8 mouse cellular contexts compared by ENCODE assay signal in genomic region chr7:68129546-68130253, GRCm38 (mm10).
A peak's percentile ranks its signal among the peaks of the same experiment; 100 is the strongest.
DNase-seq lines count a peak whose midpoint lies in the region; ATAC-seq and TF ChIP-seq lines count a peak whose summit lies in the region.

No protein-coding gene starts in this region.

- peak overlapping the region; percentile 69 for H3K9ac ChIP-seq in ES-Bruce4 (ENCODE audit: low read depth, poor library complexity, severe bottlenecking)
- H3K9ac ChIP-seq in forebrain, embryonic 15.5 days (replicated peaks) = peak overlapping the region; percentile 70
- peak overlapping the region; percentile 39 for H3K9ac ChIP-seq in lung, embryonic 15.5 days

- WGBS in forebrain, embryonic 15.5 days = under 1% methylated on average over 19 of the region's 19 CpGs
- under 1% methylated on average over 19 of the region's 19 CpGs for WGBS in lung, embryonic 15.5 days

- TF ChIP-seq POLR2A in ES-Bruce4 (IDR thresholded peaks at IDR 0.05; ENCODE audit: insufficient read depth, low read length) = no peak

- peak overlapping the region; percentile 52 for H3K27ac ChIP-seq in ES-Bruce4 (ENCODE audit: insufficient read depth, low read length)
- H3K27ac ChIP-seq in forebrain, embryonic 15.5 days (replicated peaks) = peak overlapping the region; percentile 96
- H3K27ac ChIP-seq in lung, embryonic 15.5 days = peak overlapping the region; percentile 78

- H3K9me3 ChIP-seq in ES-Bruce4 (replicated peaks; ENCODE audit: control insufficient read depth, insufficient read depth, low read length, poor library complexity, severe bottlenecking) = no peaks in the 10 kb centered on the region
- no peaks in the 10 kb centered on the region for H3K9me3 ChIP-seq in forebrain, embryonic 15.5 days
- no peaks in the 10 kb centered on the region for H3K9me3 ChIP-seq in lung, embryonic 15.5 days

- no peak for TF ChIP-seq EP300 in ES-Bruce4 (IDR thresholded peaks at IDR 0.05; ENCODE audit: insufficient read depth, low read depth, low read length)

- peak; percentile 93 for DNase-seq in cerebellum, adult 11 months
- peak; percentile 92 to 97 for DNase-seq in heart, postnatal 36 days
- DNase-seq in layer of hippocampus, adult 8-10 months (ENCODE audit: low spot score in 2 of 2) = peak; percentile 87 to 95
- peak; percentile 74 for DNase-seq in ovary, adult 18-20 months (ENCODE audit: low spot score)
- peak; percentile 78 for DNase-seq in thymus, postnatal 0 days (ENCODE audit: low spot score)

- H3K4me3 ChIP-seq in ES-Bruce4 (ENCODE audit: low read depth, low read length) = peak overlapping the region; percentile 90
- peak overlapping the region; percentile 49 for H3K4me3 ChIP-seq in forebrain, embryonic 15.5 days
- peak overlapping the region; percentile 59 for H3K4me3 ChIP-seq in lung, embryonic 15.5 days

- intact Hi-C loops in heart, postnatal 36 days (cut with DNase I) = loop anchor here (1.0 to 5.0 kb wide), 3 partner anchors 171 to 327 kb away; no protein-coding TSS in a partner anchor

- ATAC-seq in forebrain, embryonic 15.5 days (replicated peaks) = peak; percentile 60
- peak; percentile 53; the same call in 1 of the 2 replicates for ATAC-seq in lung, embryonic 15.5 days (ENCODE audit: borderline replicate concordance, extremely low read depth, low FRiP score, low TSS enrichment)

- H3K4me1 ChIP-seq in ES-Bruce4 (ENCODE audit: control insufficient read depth, insufficient read depth, low read length) = peaks cover 4% of the 10 kb centered on the region
- peaks cover 56% of the 10 kb centered on the region for H3K4me1 ChIP-seq in forebrain, embryonic 15.5 days
- H3K4me1 ChIP-seq in lung, embryonic 15.5 days = peaks cover 51% of the 10 kb centered on the region

- no peaks in the 10 kb centered on the region for H3K36me3 ChIP-seq in ES-Bruce4 (ENCODE audit: control insufficient read depth, insufficient read depth, low read length, poor library complexity, severe bottlenecking)
- no peaks in the 10 kb centered on the region for H3K36me3 ChIP-seq in forebrain, embryonic 15.5 days
- no peaks in the 10 kb centered on the region for H3K36me3 ChIP-seq in lung, embryonic 15.5 days

- no peak for TF ChIP-seq CTCF in ES-Bruce4 (IDR thresholded peaks at IDR 0.05; ENCODE audit: low read depth, low read length)

- H3K27me3 ChIP-seq in ES-Bruce4 (ENCODE audit: control insufficient read depth, insufficient read depth, low read length, poor library complexity, severe bottlenecking) = no peaks in the 10 kb centered on the region
- no peaks in the 10 kb centered on the region for H3K27me3 ChIP-seq in forebrain, embryonic 15.5 days
- no peaks in the 10 kb centered on the region for H3K27me3 ChIP-seq in lung, embryonic 15.5 days

- peak overlapping the region; percentile 76 for H3K4me2 ChIP-seq in forebrain, embryonic 15.5 days (replicated peaks)
- H3K4me2 ChIP-seq in lung, embryonic 15.5 days = peak overlapping the region; percentile 82

Comparison
In these comparisons a context has a peak if more than half of its experiments do, and no peak if none do; other contexts are left out.
1. Peak in every context shown above with its lines: DNase-seq, ATAC-seq, H3K4me3 ChIP-seq and H3K27ac ChIP-seq.